Mouse (Mus musculus) stomach, postnatal 0 days (tissue): ENCODE measurements at regions not wholly inside any gene's neighbourhood (a gene's known extent, or its start where the extent isn't known, plus 50 kb on each side); places are given as distances from the start of the nearest gene placed in this dataset.

Experiments used
- ATAC-seq: fragments of 200-750 bp; cut with Nextera tagmentation; 2 replicates; pipeline ENCODE4 v1.8.0; 2017; ENCODE audit not compliant: low FRiP score, low TSS enrichment
- DNase-seq: peaks from one replicate; pipeline ENCODE4 v3.0.0-alpha.2; 2016; ENCODE audit warnings: low spot score
- H3K27ac ChIP-seq: fragments of 300-500 bp; sonication (generic); replicated peaks from 2 replicates; pipeline ENCODE4 v1.5.1; 2014; ENCODE audit warnings: mild to moderate bottlenecking, control low read depth
- H3K27me3 ChIP-seq: fragments of 300-500 bp; sonication (generic); 2 replicates; pipeline ENCODE4 v1.6.1; 2014; ENCODE audit warnings: low read length; ENCODE audit not compliant: control insufficient read depth, insufficient read depth
- H3K36me3 ChIP-seq: fragments of 300-500 bp; sonication (generic); 2 replicates; pipeline ENCODE4 v1.6.1; 2014; ENCODE audit warnings: low read length, mixed read lengths; ENCODE audit not compliant: control insufficient read depth, insufficient read depth
- H3K4me1 ChIP-seq: fragments of 300-500 bp; sonication (generic); replicated peaks from 2 replicates; pipeline ENCODE4 v1.6.1; 2014; ENCODE audit warnings: antibody characterized with exemption; ENCODE audit not compliant: control insufficient read depth, insufficient read depth
- H3K4me2 ChIP-seq: fragments of 300-500 bp; sonication (generic); replicated peaks from 2 replicates; pipeline ENCODE4 v1.6.1; 2014; ENCODE audit warnings: low read depth, mild to moderate bottlenecking, control low read depth, moderate library complexity
- H3K4me3 ChIP-seq: fragments of 300-500 bp; sonication (generic); 2 replicates; pipeline ENCODE4 v1.5.1; 2014; ENCODE audit warnings: low read depth, low read length, control low read depth
- H3K9ac ChIP-seq: fragments of 300-500 bp; sonication (generic); 2 replicates; pipeline ENCODE4 v1.6.1; 2014; ENCODE audit warnings: mild to moderate bottlenecking, low read length, control low read depth, mixed read lengths
- H3K9me3 ChIP-seq: fragments of 300-500 bp; sonication (generic); 2 replicates; pipeline ENCODE4 v1.6.1; 2016; ENCODE audit warnings: low read length; ENCODE audit not compliant: control insufficient read depth
- CTCF ChIP-seq: IDR thresholded peaks from 2 replicates; pipeline ENCODE4 v1.5.1; 2016; ENCODE audit warnings: antibody characterized with exemption, low read depth, mild to moderate bottlenecking, moderate library complexity
- EP300 ChIP-seq: optimal IDR thresholded peaks from 2 replicates; pipeline ENCODE3; 2016; ENCODE audit warnings: antibody characterized with exemption
- WGBS: fragments of 180-500 bp; shearing (Covaris S2); extraction: QIAGEN DNeasy Blood & Tissue Kit; methylation state at CpG from one replicate; pipeline ENCODE4 v1.1.7; 2014; 5-methylcytosine and 5-hydroxymethylcytosine counted together

GRCm38 (mm10) chr3:102667796-102668195 lies 66.5 kb upstream of the Tspan2 start:
- Histone ChIP-seq H3K4me2 (no peak overlapping the region), H3K36me3 (no peaks in the 10 kb centered on the region), H3K27ac (no peak overlapping the region), H3K4me1 (no peaks in the 10 kb centered on the region), H3K9ac (no peak overlapping the region), H3K27me3 (no peaks in the 10 kb centered on the region), H3K4me3 (no peak overlapping the region), H3K9me3 (no peaks in the 10 kb centered on the region)
- DNase-seq (no peak), ATAC-seq (no peak)
- TF ChIP-seq CTCF, result no peak
- WGBS, result 63% methylated on average over 3 of the region's 3 CpGs

- TF ChIP-seq EP300 (no peak), CTCF (no peak)
- Histone ChIP-seq H3K27me3 (no peaks in the 10 kb centered on the region), H3K4me3 (no peak overlapping the region), H3K36me3 (no peaks in the 10 kb centered on the region), H3K27ac (no peak overlapping the region), H3K4me2 (no peak overlapping the region), H3K9ac (no peak overlapping the region), H3K4me1 (no peaks in the 10 kb centered on the region), H3K9me3 (no peaks in the 10 kb centered on the region)
- DNase-seq, result no peak
- no peak for ATAC-seq
- WGBS, result 75% methylated on average over 3 of the region's 3 CpGs
Observed at GRCm38 (mm10) chr3:102668556-102668955, 65.8 kb upstream of the Tspan2 start.

GRCm38 (mm10) chr3:102669951-102670350 lies 64.4 kb upstream of the Tspan2 start:
- 30% methylated on average over 2 of the region's 2 CpGs for WGBS
- no peak overlapping the region for H3K4me3 ChIP-seq

GRCm38 (mm10) chr3:102670557-102670956 lies 63.8 kb upstream of the Tspan2 start:
- no peaks in the 10 kb centered on the region for H3K4me1 ChIP-seq
- no peaks in the 10 kb centered on the region for H3K9me3 ChIP-seq
- TF ChIP-seq EP300 (no peak), CTCF (no peak)
- no peak overlapping the region for H3K4me3 ChIP-seq
- no peak overlapping the region for H3K9ac ChIP-seq
- H3K27me3 ChIP-seq, result no peaks in the 10 kb centered on the region
- H3K27ac ChIP-seq, result no peak overlapping the region
- DNase-seq (no peak), ATAC-seq (no peak)
- 76% methylated on average over 5 of the region's 5 CpGs for WGBS
- no peak overlapping the region for H3K4me2 ChIP-seq
- H3K36me3 ChIP-seq, result no peaks in the 10 kb centered on the region

More at GRCm38 (mm10) chr3:102669951-102670350, 64.4 kb upstream of the Tspan2 start:
- Histone ChIP-seq H3K9me3 (no peaks in the 10 kb centered on the region), H3K4me2 (no peak overlapping the region), H3K27ac (no peak overlapping the region), H3K4me1 (no peaks in the 10 kb centered on the region), H3K9ac (no peak overlapping the region), H3K36me3 (no peaks in the 10 kb centered on the region), H3K27me3 (no peaks in the 10 kb centered on the region)
- TF ChIP-seq EP300 (no peak), CTCF (no peak)
- no peak for DNase-seq
- ATAC-seq, result no peak

GRCm38 (mm10) chr3:102670972-102671371 lies 63.4 kb upstream of the Tspan2 start:
- Histone ChIP-seq H3K36me3 (no peaks in the 10 kb centered on the region), H3K27me3 (no peaks in the 10 kb centered on the region), H3K4me2 (no peak overlapping the region), H3K27ac (no peak overlapping the region), H3K4me3 (no peak overlapping the region), H3K4me1 (no peaks in the 10 kb centered on the region), H3K9ac (no peak overlapping the region), H3K9me3 (no peaks in the 10 kb centered on the region)
- TF ChIP-seq CTCF, result no peak
- TF ChIP-seq EP300, result no peak
- ATAC-seq, result no peak
- no peak for DNase-seq
- 90% methylated on average over 5 of the region's 5 CpGs for WGBS

- ATAC-seq (no peak), DNase-seq (no peak)
- Histone ChIP-seq H3K4me3 (no peak overlapping the region), H3K36me3 (no peaks in the 10 kb centered on the region), H3K9ac (no peak overlapping the region), H3K27ac (no peak overlapping the region), H3K9me3 (no peaks in the 10 kb centered on the region), H3K4me1 (0 out of 2 replicates have a peak, but pooled peaks cover 3% of the 10 kb centered on the region), H3K27me3 (no peaks in the 10 kb centered on the region), H3K4me2 (no peak overlapping the region)
- TF ChIP-seq CTCF (no peak), EP300 (no peak)
- WGBS, result 68% methylated on average over 5 of the region's 5 CpGs
Observed at GRCm38 (mm10) chr3:102673506-102673905, 60.8 kb upstream of the Tspan2 start.
